Mouse (Mus musculus) left cerebral cortex, postnatal 36 days (tissue): ENCODE data around the gene Zfand3. TPM values are rescaled to one million over a fixed set of nuclear protein-coding genes. Genes with fewer than 3 reads are reported as not detected.

Experiments used
- DNase-seq, 2 experiments: peaks; one replicate each; pipeline ENCODE4 v3.0.0; 2021 to 2022; ENCODE audit warnings: low spot score in 2 of 2, mixed read lengths in 1 of 2
- intact Hi-C: fragments of 180-260 bp; cut with DNase I; formaldehyde crosslinking; loops from one replicate; pipeline ENCODE4 v1.15.1; 2025
- total RNA-seq, 2 experiments: library from RNA; stranded (reverse); gene quantifications; 2 replicates each; pipeline ENCODE4 v1.2.3; 2021

Zfand3 gene
- total RNA-seq, 2 experiments from 2014 or later: 107 to 120 TPM

- intact Hi-C loops: no loop called here
Observed at GRCm38 (mm10) chr17:30237600-30237999, 233.1 kb downstream of the Zfand3 start.

GRCm38 (mm10) chr17:30239458-30239857 is 234.9 kb downstream of the Zfand3 start:
- intact Hi-C loops: no loop called here
- no peak for DNase-seq

More at GRCm38 (mm10) chr17:30237600-30237999, 233.1 kb downstream of the Zfand3 start:
- no peak for DNase-seq

- no peak for DNase-seq
- intact Hi-C loops: no loop called here
Observed at GRCm38 (mm10) chr17:30240659-30241058, 236.1 kb downstream of the Zfand3 start.

GRCm38 (mm10) chr17:30241061-30241460 is 236.5 kb downstream of the Zfand3 start:
- intact Hi-C loops: no loop called here
- no peak for DNase-seq

- intact Hi-C loops: no loop called here
- no peak for DNase-seq
Observed at GRCm38 (mm10) chr17:30241720-30242322, 237.3 kb downstream of the Zfand3 start.

- DNase-seq: no peak
- intact Hi-C loops: no loop called here
Observed at GRCm38 (mm10) chr17:30242647-30243046, 238.1 kb downstream of the Zfand3 start.

- DNase-seq: no peak
- intact Hi-C loops: no loop called here
Observed at GRCm38 (mm10) chr17:30243540-30243939, 239.0 kb downstream of the Zfand3 start.

- no peak for DNase-seq
- intact Hi-C loops: no loop called here
Observed at GRCm38 (mm10) chr17:30244651-30245307, 240.2 kb downstream of the Zfand3 start.

GRCm38 (mm10) chr17:30245308-30245706 is 240.8 kb downstream of the Zfand3 start:
- intact Hi-C loops: no loop called here

GRCm38 (mm10) chr17:30253028-30253427 is 248.5 kb downstream of the Zfand3 start:
- no peak for DNase-seq
- intact Hi-C loops: no loop called here

More at GRCm38 (mm10) chr17:30245308-30245706, 240.8 kb downstream of the Zfand3 start:
- no peak for DNase-seq

- intact Hi-C loops: no loop called here
- no peak for DNase-seq
Observed at GRCm38 (mm10) chr17:30253924-30254323, 249.4 kb downstream of the Zfand3 start.

- intact Hi-C loops: no loop called here
- no peak for DNase-seq
Observed at GRCm38 (mm10) chr17:30255928-30256560, 251.5 kb downstream of the Zfand3 start.

GRCm38 (mm10) chr17:30258480-30258879 is 253.9 kb downstream of the Zfand3 start:
- intact Hi-C loops: no loop called here
- no peak for DNase-seq

- no peak for DNase-seq
- intact Hi-C loops: no loop called here
Observed at GRCm38 (mm10) chr17:30259938-30260337, 255.4 kb downstream of the Zfand3 start.

Other genes starting within 250 kb of the Zfand3 start
- 10 to 100 TPM; 21.1 to 37.0 TPM for gene Mdga1, start 34.6 kb upstream of the Zfand3 start, total RNA-seq